Mouse (Mus musculus) neural tube, embryonic 15.5 days (tissue): Measurements from ENCODE around the gene Ifnz. TPM values are rescaled to one million over a fixed set of nuclear protein-coding genes. Genes with fewer than 3 reads are reported as not detected.
"Not testable (repeated sequence)": the region's sequence is repeated elsewhere in the genome, so short reads cannot be mapped to it uniquely, and the experiment has no call there.

Experiments
- ATAC-seq: fragments of 200-750 bp; cut with Nextera tagmentation; 2 replicates; pipeline ENCODE4 v1.8.0; 2017; ENCODE audit warnings: mild to moderate bottlenecking, moderate TSS enrichment, moderate library complexity; ENCODE audit not compliant: low FRiP score
- H3K27ac ChIP-seq: fragments of 300-500 bp; sonication (generic); replicated peaks from 2 replicates; pipeline ENCODE4 v1.5.1; 2015; ENCODE audit warnings: mild to moderate bottlenecking, inconsistent platforms
- H3K27me3 ChIP-seq: fragments of 300-500 bp; sonication (generic); replicated peaks from 2 replicates; pipeline ENCODE4 v1.6.1; 2015; ENCODE audit warnings: inconsistent platforms
- H3K36me3 ChIP-seq: fragments of 300-500 bp; sonication (generic); 2 replicates; pipeline ENCODE4 v1.6.1; 2015; ENCODE audit warnings: inconsistent platforms
- H3K4me1 ChIP-seq: fragments of 300-500 bp; sonication (generic); 2 replicates; pipeline ENCODE4 v1.6.1; 2015; ENCODE audit warnings: inconsistent platforms
- H3K4me2 ChIP-seq: fragments of 300-500 bp; sonication (generic); 2 replicates; pipeline ENCODE4 v1.6.1; 2015; ENCODE audit warnings: inconsistent platforms, mild to moderate bottlenecking, moderate library complexity
- H3K4me3 ChIP-seq: fragments of 300-500 bp; sonication (generic); replicated peaks from 2 replicates; pipeline ENCODE4 v1.5.1; 2015; ENCODE audit warnings: mild to moderate bottlenecking, inconsistent platforms
- H3K9ac ChIP-seq: fragments of 300-500 bp; sonication (generic); replicated peaks from 2 replicates; pipeline ENCODE4 v1.6.1; 2015; ENCODE audit warnings: mild to moderate bottlenecking, inconsistent platforms
- H3K9me3 ChIP-seq: fragments of 300-500 bp; sonication (generic); replicated peaks from 2 replicates; pipeline ENCODE4 v1.6.1; 2016; ENCODE audit warnings: inconsistent platforms
- WGBS: fragments of 180-500 bp; shearing (Covaris S2); methylation state at CpG from one replicate; pipeline ENCODE4 v1.1.7; 2015; ENCODE audit warnings: mixed read lengths; 5-methylcytosine and 5-hydroxymethylcytosine counted together
- polyA plus RNA-seq: library from polyadenylated mRNA; unstranded; fragments of >200 nt; fragmentation: Nextera tagmentation; extraction: Ambion mirVana; gene quantifications from 2 replicates; pipeline ENCODE4 v1.2.1, GENCODE M21; 2015

Gene Ifnz
- polyA plus RNA-seq, 1 experiment from 2014 or later = not detected

DNA sequence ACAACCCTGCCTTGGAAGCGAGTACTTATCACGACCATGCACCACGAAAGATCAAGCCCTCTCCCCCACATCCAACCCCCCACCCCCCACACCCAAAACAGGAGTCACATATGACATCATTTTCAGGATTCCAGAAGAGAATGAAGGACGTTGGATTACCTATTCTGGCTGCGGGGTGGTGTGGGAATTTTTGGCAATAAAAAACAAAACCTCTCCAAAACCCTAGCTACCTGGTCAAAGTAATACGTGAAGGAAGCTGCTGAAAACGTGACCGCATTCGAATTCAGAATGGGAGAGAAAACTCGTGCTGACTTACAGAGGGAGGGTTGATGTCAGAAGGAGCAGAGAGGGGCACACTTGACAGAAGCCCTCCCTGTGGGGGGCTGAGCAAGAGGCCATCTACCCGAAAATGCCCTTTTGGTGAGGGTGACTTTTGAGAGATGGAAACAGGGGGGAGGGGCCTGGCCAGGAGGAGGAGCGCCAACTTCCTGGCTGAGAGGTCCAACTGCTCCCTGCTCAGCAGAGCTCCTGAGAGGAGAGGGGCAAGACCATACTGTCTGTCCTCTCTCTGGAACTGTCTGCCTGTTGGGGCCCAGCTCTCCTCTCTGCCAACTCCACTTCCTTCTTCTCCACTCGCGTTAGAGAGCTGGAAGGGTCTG lies 22.2 kb upstream of the Ifnz start, which contains the start of gene Gm13283:
TSS of gene Gm13283 (plus strand) at position 510 of the 659 bp plus-strand sequence.
- peak within 1 kb of the TSS; percentile 68 for H3K4me2 ChIP-seq
- H3K36me3 ChIP-seq, H3K27ac ChIP-seq, H3K4me1 ChIP-seq, H3K9ac ChIP-seq, ATAC-seq, H3K27me3 ChIP-seq, H3K9me3 ChIP-seq: not testable (repeated sequence)
- 35% methylated on average over 9 of the region's 14 CpGs for WGBS
- peak within 1 kb of the TSS; percentile 36 for H3K4me3 ChIP-seq

DNA sequence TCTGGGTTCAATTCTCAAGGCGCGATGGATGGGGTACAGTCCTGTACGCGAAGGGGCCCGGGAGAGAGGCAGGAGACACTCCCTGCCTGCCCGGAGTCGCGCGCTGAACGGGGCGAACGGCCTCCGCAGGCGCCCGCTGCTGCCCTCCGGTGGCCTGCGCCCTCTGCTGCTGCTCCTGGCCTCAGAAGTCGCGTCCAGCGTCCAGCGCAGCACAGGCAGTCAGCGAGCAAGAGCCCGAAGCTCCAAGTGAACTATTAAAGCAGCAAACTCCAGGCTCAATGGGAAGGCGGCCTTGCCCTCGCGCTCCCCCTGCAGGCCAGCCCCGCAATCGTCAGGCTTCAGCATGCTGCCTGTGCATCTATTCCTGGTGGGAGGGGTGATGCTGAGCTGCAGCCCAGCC lies 21.5 kb upstream of the Ifnz start:
- not testable (repeated sequence) for H3K27ac ChIP-seq, H3K9ac ChIP-seq, H3K36me3 ChIP-seq, H3K4me1 ChIP-seq, H3K27me3 ChIP-seq, H3K9me3 ChIP-seq, ATAC-seq
- Histone ChIP-seq H3K4me3 (peak overlapping the region; percentile 36), H3K4me2 (peak overlapping the region; percentile 68)
- 0% methylated on average over 25 of the region's 28 CpGs for WGBS

- ATAC-seq, H3K9ac ChIP-seq: not testable (repeated sequence)
- WGBS = 71% methylated on average over 6 of the region's 8 CpGs
Observed at GRCm38 (mm10) chr4:88761776-88762175, 20.2 kb upstream of the Ifnz start.

GRCm38 (mm10) chr4:88762341-88762740 lies 19.6 kb upstream of the Ifnz start:
- not testable (repeated sequence) for H3K4me2 ChIP-seq, H3K9me3 ChIP-seq, H3K9ac ChIP-seq, H3K4me1 ChIP-seq, H3K27ac ChIP-seq, H3K4me3 ChIP-seq, H3K27me3 ChIP-seq, ATAC-seq, H3K36me3 ChIP-seq
- 63% methylated on average over 9 of the region's 9 CpGs for WGBS

More at GRCm38 (mm10) chr4:88761776-88762175, 20.2 kb upstream of the Ifnz start:
- not testable (repeated sequence) for H3K36me3 ChIP-seq, H3K4me1 ChIP-seq, H3K27me3 ChIP-seq, H3K4me2 ChIP-seq, H3K4me3 ChIP-seq, H3K9me3 ChIP-seq, H3K27ac ChIP-seq

DNA sequence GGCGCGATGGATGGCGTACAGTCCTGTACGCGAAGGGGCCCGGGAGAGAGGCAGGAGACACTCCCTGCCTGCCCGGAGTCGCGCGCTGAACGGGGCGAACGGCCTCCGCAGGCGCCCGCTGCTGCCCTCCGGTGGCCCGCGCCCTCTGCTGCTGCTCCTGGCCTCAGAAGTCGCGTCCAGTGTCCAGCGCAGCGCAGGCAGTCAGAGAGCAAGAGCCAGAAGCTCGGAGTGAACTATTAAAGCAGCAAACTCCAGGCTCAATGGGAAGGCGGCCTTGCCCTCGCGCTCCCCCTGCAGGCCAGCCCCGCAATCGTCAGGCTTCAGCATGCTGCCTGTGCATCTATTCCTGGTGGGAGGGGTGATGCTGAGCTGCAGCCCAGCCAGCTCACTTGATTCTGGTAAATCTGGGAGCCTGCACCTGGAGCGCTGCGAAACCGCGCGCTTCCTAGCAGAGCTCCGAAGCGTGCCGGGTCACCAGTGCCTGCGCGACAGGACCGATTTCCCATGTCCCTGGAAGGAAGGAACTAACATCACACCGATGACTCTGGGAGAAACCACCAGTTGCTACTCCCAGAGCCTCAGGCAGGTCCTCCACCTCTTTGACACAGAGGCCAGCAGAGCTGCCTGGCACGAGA lies 18.4 kb upstream of the Ifnz start:
- not testable (repeated sequence) for H3K4me1 ChIP-seq, ATAC-seq, H3K27ac ChIP-seq, H3K9ac ChIP-seq, H3K36me3 ChIP-seq, H3K27me3 ChIP-seq, H3K9me3 ChIP-seq
- H3K4me3 ChIP-seq = peak overlapping the region; percentile 38
- WGBS = 4% methylated on average over 28 of the region's 42 CpGs
- peak overlapping the region; percentile 62 for H3K4me2 ChIP-seq

- not testable (repeated sequence) for H3K4me3 ChIP-seq, H3K36me3 ChIP-seq, H3K27me3 ChIP-seq, ATAC-seq, H3K9me3 ChIP-seq, H3K27ac ChIP-seq, H3K4me1 ChIP-seq, H3K4me2 ChIP-seq, H3K9ac ChIP-seq
- no CpG with 5 or more reads among the region's 32 CpGs for WGBS
Observed at GRCm38 (mm10) chr4:88773534-88773933, 8.4 kb upstream of the Ifnz start, which contains the start of gene Gm13290. Gene Gm13290 (plus strand): TSS chr4:88773834.

DNA sequence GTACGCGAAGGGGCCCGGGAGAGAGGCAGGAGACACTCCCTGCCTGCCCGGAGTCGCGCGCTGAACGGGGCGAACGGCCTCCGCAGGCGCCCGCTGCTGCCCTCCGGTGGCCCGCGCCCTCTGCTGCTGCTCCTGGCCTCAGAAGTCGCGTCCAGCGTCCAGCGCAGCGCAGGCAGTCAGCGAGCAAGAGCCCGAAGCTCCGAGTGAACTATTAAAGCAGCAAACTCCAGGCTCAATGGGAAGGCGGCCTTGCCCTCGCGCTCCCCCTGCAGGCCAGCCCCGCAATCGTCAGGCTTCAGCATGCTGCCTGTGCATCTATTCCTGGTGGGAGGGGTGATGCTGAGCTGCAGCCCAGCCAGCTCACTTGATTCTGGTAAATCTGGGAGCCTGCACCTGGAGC lies 5.3 kb upstream of the Ifnz start, which contains the start of gene Gm13289:
TSS of gene Gm13289 (plus strand) at position 301 of the 400 bp plus-strand sequence.
- not testable (repeated sequence) for H3K9me3 ChIP-seq, H3K4me3 ChIP-seq, H3K9ac ChIP-seq, H3K27ac ChIP-seq, H3K36me3 ChIP-seq, H3K4me1 ChIP-seq, H3K4me2 ChIP-seq, H3K27me3 ChIP-seq, ATAC-seq
- no CpG with 5 or more reads among the region's 29 CpGs for WGBS

DNA sequence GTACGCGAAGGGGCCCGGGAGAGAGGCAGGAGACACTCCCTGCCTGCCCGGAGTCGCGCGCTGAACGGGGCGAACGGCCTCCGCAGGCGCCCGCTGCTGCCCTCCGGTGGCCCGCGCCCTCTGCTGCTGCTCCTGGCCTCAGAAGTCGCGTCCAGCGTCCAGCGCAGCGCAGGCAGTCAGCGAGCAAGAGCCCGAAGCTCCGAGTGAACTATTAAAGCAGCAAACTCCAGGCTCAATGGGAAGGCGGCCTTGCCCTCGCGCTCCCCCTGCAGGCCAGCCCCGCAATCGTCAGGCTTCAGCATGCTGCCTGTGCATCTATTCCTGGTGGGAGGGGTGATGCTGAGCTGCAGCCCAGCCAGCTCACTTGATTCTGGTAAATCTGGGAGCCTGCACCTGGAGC lies 2.4 kb upstream of the Ifnz start, which contains the start of gene Gm13272:
TSS of gene Gm13272 (plus strand) at position 301 of the 400 bp plus-strand sequence.
- not testable (repeated sequence) for H3K4me2 ChIP-seq, H3K4me1 ChIP-seq, H3K9ac ChIP-seq, H3K9me3 ChIP-seq, H3K27me3 ChIP-seq, H3K27ac ChIP-seq, ATAC-seq, H3K36me3 ChIP-seq, H3K4me3 ChIP-seq
- no CpG with 5 or more reads among the region's 29 CpGs for WGBS

- ATAC-seq, H3K4me1 ChIP-seq, H3K27me3 ChIP-seq, H3K9ac ChIP-seq, H3K4me3 ChIP-seq, H3K4me2 ChIP-seq, H3K36me3 ChIP-seq, H3K27ac ChIP-seq, H3K9me3 ChIP-seq: not testable (repeated sequence)
- 50% methylated on average over 15 of the region's 18 CpGs for WGBS
Observed at GRCm38 (mm10) chr4:88780320-88780719, 1.6 kb upstream of the Ifnz start.

GRCm38 (mm10) chr4:88782335-88782734 lies 404 bp downstream of the Ifnz start:
- 3% methylated on average over 3 of the region's 31 CpGs for WGBS
- H3K9ac ChIP-seq, H3K36me3 ChIP-seq, ATAC-seq, H3K9me3 ChIP-seq, H3K4me1 ChIP-seq, H3K27me3 ChIP-seq, H3K27ac ChIP-seq: not testable (repeated sequence)
- Histone ChIP-seq H3K4me3 (peak overlapping the region; percentile 14; the same call in 1 of the 2 replicates), H3K4me2 (peak overlapping the region; percentile 50)

DNA sequence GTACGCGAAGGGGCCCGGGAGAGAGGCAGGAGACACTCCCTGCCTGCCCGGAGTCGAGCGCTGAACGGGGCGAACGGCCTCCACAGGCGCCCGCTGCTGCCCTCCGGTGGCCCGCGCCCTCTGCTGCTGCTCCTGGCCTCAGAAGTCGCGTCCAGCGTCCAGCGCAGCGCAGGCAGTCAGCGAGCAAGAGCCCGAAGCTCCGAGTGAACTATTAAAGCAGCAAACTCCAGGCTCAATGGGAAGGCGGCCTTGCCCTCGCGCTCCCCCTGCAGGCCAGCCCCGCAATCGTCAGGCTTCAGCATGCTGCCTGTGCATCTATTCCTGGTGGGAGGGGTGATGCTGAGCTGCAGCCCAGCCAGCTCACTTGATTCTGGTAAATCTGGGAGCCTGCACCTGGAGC lies 3.5 kb downstream of the Ifnz start, which contains the start of gene Gm13276:
TSS of gene Gm13276 (plus strand) at position 301 of the 400 bp plus-strand sequence.
- not testable (repeated sequence) for H3K27me3 ChIP-seq, H3K4me3 ChIP-seq, H3K9me3 ChIP-seq, H3K27ac ChIP-seq, ATAC-seq, H3K4me2 ChIP-seq, H3K4me1 ChIP-seq, H3K9ac ChIP-seq, H3K36me3 ChIP-seq
- WGBS = no CpG with 5 or more reads among the region's 27 CpGs

DNA sequence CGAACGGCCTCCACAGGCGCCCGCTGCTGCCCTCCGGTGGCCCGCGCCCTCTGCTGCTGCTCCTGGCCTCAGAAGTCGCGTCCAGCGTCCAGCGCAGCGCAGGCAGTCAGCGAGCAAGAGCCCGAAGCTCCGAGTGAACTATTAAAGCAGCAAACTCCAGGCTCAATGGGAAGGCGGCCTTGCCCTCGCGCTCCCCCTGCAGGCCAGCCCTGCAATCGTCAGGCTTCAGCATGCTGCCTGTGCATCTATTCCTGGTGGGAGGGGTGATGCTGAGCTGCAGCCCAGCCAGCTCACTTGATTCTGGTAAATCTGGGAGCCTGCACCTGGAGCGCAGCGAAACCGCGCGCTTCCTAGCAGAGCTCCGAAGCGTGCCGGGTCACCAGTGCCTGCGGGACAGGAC lies 6.5 kb downstream of the Ifnz start, which contains the start of gene Gm13277:
TSS of gene Gm13277 (plus strand) at position 231 of the 400 bp plus-strand sequence.
- 0% methylated on average over 1 of the region's 28 CpGs for WGBS
- not testable (repeated sequence) for H3K36me3 ChIP-seq, H3K4me3 ChIP-seq, H3K27ac ChIP-seq, H3K9me3 ChIP-seq, H3K27me3 ChIP-seq, H3K4me2 ChIP-seq, ATAC-seq, H3K4me1 ChIP-seq, H3K9ac ChIP-seq
